Mouse (Mus musculus): Measurements from ENCODE around the gene Omg. TPM values are rescaled to one million over a fixed set of nuclear protein-coding genes. Genes with fewer than 3 reads are reported as not detected.

Gene Omg
- polyA plus RNA-seq, 1 experiment from 2014 or later: 0.24 TPM

DNA sequence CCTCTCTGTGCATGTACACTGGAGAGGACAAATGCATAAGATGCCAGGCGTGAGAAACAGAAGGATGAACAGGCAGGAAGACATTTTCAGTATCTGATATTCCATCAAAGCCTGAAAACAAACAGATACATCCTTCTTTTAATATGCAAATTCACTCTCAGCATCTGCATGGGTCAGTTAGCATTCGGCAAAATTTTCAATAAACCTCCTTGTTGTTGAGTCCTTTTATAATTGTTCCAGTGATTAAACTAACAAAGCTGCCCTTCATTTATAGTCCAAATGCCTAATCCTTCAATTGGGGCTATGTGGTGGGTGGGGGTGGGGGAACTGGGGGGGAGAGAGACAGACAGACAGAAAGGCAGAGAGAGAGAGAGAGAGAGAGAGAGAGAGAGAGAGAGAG is 967 bp downstream of the Omg start:
- no peak for DNase-seq (ENCODE audit: extremely low spot score, low spot score)
- Histone ChIP-seq H3K27me3 (ENCODE audit: poor library complexity, severe bottlenecking) (no peaks in the 10 kb centered on the region), H3K36me3 (replicated peaks) (no peaks in the 10 kb centered on the region), H3K9me3 (no peaks in the 10 kb centered on the region), H3K4me3 (no peak overlapping the region), H3K27ac (no peak overlapping the region), H3K4me1 (peaks cover 15% of the 10 kb centered on the region)
- 50% methylated on average over 2 of the region's 2 CpGs for WGBS

DNA sequence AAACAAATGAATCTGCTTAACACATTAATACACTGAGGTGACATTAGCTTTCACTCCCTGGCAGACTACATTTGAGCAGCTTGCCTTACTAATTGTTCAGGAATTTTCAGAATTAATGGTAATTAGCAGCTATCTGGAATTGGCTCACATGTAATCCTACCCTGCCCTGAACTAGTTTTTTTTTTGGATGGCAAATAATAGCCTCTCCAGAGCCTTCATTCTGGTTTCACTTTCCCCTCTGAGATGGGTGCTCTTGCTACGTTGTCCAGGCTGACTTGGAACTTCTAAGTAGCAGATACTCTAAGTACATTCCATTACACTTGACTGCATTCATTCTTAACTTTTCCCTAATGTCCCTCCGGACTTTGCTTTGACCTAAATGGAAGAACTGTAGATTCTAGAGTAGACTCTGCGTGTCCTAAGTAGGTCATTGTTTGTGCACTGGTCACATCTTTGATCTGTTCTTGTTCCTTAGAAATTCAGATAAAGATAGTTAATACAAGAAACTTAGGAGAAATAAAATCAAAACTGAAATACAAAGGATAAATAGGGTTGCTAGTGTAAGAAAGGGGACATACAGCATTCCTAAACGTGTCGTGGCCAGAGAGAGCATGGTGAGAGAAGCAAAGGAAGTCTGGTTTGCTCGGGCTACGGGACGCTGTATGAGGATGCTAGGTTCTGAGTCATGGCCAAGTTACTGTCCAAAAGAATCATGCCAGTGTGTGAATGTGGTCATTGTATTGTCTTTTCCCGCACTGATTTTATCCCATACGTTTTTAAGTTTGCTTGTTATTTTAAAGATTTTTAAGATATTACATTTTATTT is 8.7 kb downstream of the Omg start:
- H3K4me3 ChIP-seq: no peak overlapping the region
- no peaks in the 10 kb centered on the region for H3K9me3 ChIP-seq
- 66% methylated on average over 10 of the region's 10 CpGs for WGBS
- H3K27me3 ChIP-seq (ENCODE audit: poor library complexity, severe bottlenecking): no peaks in the 10 kb centered on the region
- no peak overlapping the region for H3K27ac ChIP-seq
- peaks cover 26% of the 10 kb centered on the region for H3K36me3 ChIP-seq (replicated peaks)
- peaks cover 14% of the 10 kb centered on the region for H3K4me1 ChIP-seq
- no peak for DNase-seq (ENCODE audit: extremely low spot score, low spot score)

DNA sequence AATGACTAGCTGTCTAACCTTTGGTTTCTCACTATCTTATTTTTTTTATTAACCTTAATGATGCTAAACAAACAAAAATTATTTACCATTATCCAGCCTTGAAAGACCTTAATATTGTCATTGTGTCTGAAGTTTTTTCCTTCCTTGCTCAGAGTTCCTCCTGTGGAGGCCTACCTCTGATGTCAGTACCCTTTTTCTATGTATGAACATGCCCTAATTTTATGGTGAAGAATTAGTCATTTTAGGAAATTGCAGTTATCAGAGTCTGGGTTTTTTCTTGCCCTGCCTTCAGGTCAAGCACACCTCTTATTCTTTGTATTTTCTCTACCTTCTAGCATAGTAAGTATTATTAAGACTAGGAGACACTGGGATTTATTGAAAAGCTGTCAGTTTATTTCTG is 19.2 kb downstream of the Omg start:
- H3K9me3 ChIP-seq: no peaks in the 10 kb centered on the region
- no peak overlapping the region for H3K4me3 ChIP-seq
- no peaks in the 10 kb centered on the region for H3K4me1 ChIP-seq
- no peak for DNase-seq (ENCODE audit: extremely low spot score, low spot score)
- no peak overlapping the region for H3K27ac ChIP-seq
- H3K36me3 ChIP-seq (replicated peaks): peaks cover 60% of the 10 kb centered on the region
- H3K27me3 ChIP-seq (ENCODE audit: poor library complexity, severe bottlenecking): no peaks in the 10 kb centered on the region

DNA sequence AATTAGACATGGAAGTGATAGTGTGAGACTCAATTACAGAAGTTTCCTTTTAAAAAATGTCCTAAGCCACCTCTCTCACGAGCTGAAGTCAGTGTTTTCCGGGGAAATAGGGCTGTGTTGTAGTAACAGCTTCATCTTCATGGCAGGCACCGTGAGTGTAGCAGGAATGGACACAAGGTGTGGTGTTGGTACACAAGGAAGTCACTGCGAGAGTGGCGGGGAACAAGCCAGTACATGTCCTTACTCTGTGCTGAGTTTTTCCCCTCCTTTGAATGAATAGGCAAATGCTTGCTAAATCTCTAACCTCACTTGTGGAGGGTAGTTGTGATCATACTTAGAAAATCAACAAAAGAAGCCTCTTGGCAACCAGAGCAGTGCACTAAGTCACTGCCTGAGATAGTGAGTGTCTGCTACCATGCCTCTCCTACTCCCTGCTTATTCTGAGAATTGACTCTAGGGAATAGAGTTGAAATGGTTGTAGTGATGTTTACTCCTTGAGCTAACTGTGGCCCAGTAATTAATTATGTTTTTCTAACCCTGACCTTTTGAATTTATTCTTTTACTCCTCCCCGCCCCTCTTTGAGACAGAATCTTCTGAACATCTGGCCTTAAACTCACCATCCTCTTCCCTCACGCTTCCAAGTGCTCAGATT is 19.9 kb downstream of the Omg start:
- H3K4me3 ChIP-seq: no peak overlapping the region
- no peak overlapping the region for H3K27ac ChIP-seq
- 85% methylated on average over 7 of the region's 7 CpGs for WGBS
- DNase-seq (ENCODE audit: extremely low spot score, low spot score): no peak
- no peaks in the 10 kb centered on the region for H3K4me1 ChIP-seq
- peaks cover 57% of the 10 kb centered on the region for H3K36me3 ChIP-seq (replicated peaks)
- no peaks in the 10 kb centered on the region for H3K27me3 ChIP-seq (ENCODE audit: poor library complexity, severe bottlenecking)
- no peaks in the 10 kb centered on the region for H3K9me3 ChIP-seq

DNA sequence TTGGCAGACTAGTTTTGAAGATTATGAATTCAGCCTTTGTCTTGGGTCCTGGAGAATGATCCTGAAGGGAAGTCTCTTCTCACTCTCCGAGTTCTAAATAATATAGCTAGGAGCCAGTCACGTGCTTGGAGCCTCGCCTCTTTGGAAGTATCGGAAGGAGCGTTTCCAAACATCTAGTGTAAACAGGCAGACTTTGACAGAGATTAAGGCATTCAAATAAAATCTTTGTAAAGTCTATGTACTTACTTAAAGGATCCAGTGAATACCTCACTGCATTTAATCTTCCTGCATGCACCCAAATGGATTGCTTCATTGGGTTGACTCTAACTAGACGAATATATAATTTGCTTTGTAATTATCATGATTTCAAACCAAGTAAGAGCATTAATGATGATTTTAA is 20.5 kb downstream of the Omg start:
- Histone ChIP-seq H3K27ac (no peak overlapping the region), H3K36me3 (replicated peaks) (peaks cover 61% of the 10 kb centered on the region), H3K4me1 (no peaks in the 10 kb centered on the region), H3K27me3 (ENCODE audit: poor library complexity, severe bottlenecking) (no peaks in the 10 kb centered on the region), H3K4me3 (no peak overlapping the region), H3K9me3 (no peaks in the 10 kb centered on the region)
- 94% methylated on average over 6 of the region's 6 CpGs for WGBS
- no peak for DNase-seq (ENCODE audit: extremely low spot score, low spot score)

DNA sequence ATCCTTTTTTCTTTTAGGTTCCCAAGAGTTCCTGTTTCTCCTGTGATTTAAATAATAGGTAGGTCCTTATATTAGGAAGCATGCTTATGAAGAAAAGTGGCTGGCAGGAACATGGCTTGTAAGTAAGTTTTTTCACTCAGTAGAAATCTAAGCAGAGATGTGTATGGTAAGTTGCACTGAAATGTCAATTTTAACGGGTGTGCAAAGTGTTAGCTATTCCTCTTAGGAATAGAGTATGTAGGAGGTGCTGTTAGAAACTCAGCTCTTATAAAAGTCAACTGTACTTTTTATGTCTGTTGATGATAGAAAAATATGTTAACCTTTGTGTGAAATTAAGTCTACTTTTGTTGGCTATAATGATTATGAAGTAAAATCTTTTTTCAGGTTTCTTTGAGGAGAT is 35.8 kb downstream of the Omg start:
- no peak for DNase-seq (ENCODE audit: extremely low spot score, low spot score)
- Histone ChIP-seq H3K36me3 (replicated peaks) (peaks cover 75% of the 10 kb centered on the region), H3K27me3 (ENCODE audit: poor library complexity, severe bottlenecking) (no peaks in the 10 kb centered on the region), H3K4me3 (no peak overlapping the region), H3K9me3 (no peaks in the 10 kb centered on the region), H3K4me1 (no peaks in the 10 kb centered on the region), H3K27ac (no peak overlapping the region)
- WGBS: 85% methylated on average over 1 of the region's 1 CpGs

DNA sequence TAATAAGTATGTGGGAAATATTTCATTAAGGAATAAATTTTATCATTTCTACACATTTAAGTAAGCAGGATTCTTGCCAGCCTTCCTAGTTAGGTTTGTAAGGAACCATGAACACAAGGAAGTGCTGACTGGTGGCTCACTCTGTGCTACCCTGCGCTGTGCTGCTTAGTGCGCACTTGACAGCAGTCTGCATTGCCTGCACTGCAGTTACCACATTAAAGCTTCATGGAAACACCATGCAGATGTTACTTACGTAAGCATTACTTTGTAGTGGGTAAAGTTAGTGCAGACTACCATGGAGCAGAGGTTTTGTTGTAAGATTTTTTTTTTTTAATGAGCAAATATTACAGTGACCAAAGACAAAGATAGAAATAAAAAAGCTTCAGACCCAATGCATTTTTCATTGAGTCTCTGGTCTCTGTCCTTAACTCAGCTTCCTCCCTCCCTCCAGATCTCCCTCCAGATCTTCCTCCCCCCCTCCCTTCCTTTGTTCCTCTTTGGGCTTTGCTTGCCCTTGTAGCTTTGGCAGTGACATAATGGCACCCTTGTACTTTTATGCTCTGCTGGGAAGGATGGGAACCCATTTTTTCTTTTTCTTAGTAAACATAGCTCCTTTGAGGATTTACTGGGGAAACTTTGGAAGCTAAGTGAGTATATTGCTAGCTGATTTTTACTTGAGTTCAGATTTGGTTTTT is 43.0 kb downstream of the Omg start:
- no peak for DNase-seq (ENCODE audit: extremely low spot score, low spot score)
- WGBS: 97% methylated on average over 3 of the region's 3 CpGs
- Histone ChIP-seq H3K36me3 (replicated peaks) (peaks cover 89% of the 10 kb centered on the region), H3K4me1 (no peaks in the 10 kb centered on the region), H3K27ac (no peak overlapping the region), H3K9me3 (no peaks in the 10 kb centered on the region), H3K4me3 (no peak overlapping the region), H3K27me3 (ENCODE audit: poor library complexity, severe bottlenecking) (no peaks in the 10 kb centered on the region)

DNA sequence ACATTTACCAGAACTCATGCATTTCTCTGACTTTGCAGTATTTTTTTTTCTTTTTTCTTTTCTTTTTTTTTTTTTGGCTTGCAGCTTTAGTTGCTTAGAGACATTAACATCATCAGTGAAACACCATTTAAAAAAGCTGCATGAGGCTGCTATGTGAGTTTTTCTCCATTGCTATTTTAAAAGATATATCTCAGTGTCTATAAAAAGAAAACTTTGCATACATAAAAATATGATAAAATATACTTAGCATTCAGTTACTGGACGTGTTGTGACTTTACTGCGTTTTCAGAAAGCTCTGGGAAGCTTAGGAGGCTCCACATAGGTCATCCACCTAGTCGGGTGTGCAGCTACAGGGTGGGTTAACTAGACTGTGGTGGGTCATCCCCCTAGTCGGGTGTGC is 44.0 kb downstream of the Omg start:
- H3K27ac ChIP-seq: no peak overlapping the region
- DNase-seq (ENCODE audit: extremely low spot score, low spot score): no peak
- peaks cover 93% of the 10 kb centered on the region for H3K36me3 ChIP-seq (replicated peaks)
- no peaks in the 10 kb centered on the region for H3K9me3 ChIP-seq
- H3K4me3 ChIP-seq: no peak overlapping the region
- WGBS: 91% methylated on average over 4 of the region's 4 CpGs
- no peaks in the 10 kb centered on the region for H3K4me1 ChIP-seq
- no peaks in the 10 kb centered on the region for H3K27me3 ChIP-seq (ENCODE audit: poor library complexity, severe bottlenecking)

DNA sequence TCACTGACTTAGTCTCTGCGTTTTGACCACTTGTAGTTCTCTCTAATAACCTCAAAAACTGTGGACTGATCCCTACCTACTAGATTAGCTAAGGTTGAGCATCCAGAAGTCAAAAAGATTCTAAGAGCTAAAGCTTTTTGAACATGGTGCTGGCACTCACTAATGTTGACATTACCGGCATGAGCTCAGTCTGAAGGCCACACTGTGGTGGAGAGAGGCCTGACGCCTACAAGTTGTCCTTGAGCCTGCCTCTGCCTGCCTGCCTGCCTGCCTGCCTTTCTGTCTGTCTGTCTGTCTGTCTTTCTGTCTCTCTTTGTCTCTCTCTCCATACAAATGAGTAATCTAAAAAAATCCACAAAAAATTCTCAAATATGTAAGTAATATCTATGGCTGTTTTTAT is 46.0 kb downstream of the Omg start:
- no peaks in the 10 kb centered on the region for H3K4me1 ChIP-seq
- no peaks in the 10 kb centered on the region for H3K27me3 ChIP-seq (ENCODE audit: poor library complexity, severe bottlenecking)
- no peak for DNase-seq (ENCODE audit: extremely low spot score, low spot score)
- 91% methylated on average over 3 of the region's 3 CpGs for WGBS
- H3K4me3 ChIP-seq: no peak overlapping the region
- no peak overlapping the region for H3K27ac ChIP-seq
- peaks cover 92% of the 10 kb centered on the region for H3K36me3 ChIP-seq (replicated peaks)
- H3K9me3 ChIP-seq: no peaks in the 10 kb centered on the region

DNA sequence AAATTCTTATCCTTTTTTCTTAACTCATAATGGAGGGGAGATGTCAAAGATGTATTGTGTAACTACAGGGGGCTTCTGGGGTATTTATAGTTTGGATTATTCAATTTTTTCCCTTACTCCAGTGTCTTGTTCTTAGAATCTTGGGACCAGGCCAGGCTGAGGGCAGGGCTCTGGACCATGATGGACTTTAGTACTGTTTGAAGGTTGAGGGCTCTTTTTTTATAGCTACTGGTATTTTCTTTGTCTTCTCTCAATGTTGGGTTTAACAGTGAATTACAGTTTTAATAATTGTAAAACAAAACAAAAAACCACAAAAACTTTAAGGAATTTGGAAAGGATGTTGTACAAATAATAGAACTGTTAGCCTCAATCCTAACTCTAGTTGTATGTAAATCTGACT is 50.9 kb downstream of the Omg start:
- no peaks in the 10 kb centered on the region for H3K27me3 ChIP-seq (ENCODE audit: poor library complexity, severe bottlenecking)
- H3K4me1 ChIP-seq: no peaks in the 10 kb centered on the region
- H3K9me3 ChIP-seq: no peaks in the 10 kb centered on the region
- DNase-seq (ENCODE audit: extremely low spot score, low spot score): no peak
- no peak overlapping the region for H3K27ac ChIP-seq
- H3K4me3 ChIP-seq: no peak overlapping the region
- peaks cover 87% of the 10 kb centered on the region for H3K36me3 ChIP-seq (replicated peaks)

Other genes with a start within 250 kb of the Omg start
- gene Wsb1, start 249.4 kb downstream of the Omg start, polyA plus RNA-seq (2016; fragmentation: Nextera tagmentation; extraction: Ambion mirVana): 256 and 266 TPM in 2 replicates
- 0.22 TPM in 1 of 2 replicates, not detected in the other for gene Gm9964, start 207.2 kb downstream of the Omg start, polyA plus RNA-seq (2016; fragmentation: Nextera tagmentation; extraction: Ambion mirVana)
- 6.0 and 7.4 TPM in 2 replicates for gene Nf1, start 164.4 kb downstream of the Omg start, polyA plus RNA-seq (2016; fragmentation: Nextera tagmentation; extraction: Ambion mirVana)
- 0.36 and 0.64 TPM in 2 replicates for gene Evi2b, start 19.7 kb upstream of the Omg start, polyA plus RNA-seq (2016; fragmentation: Nextera tagmentation; extraction: Ambion mirVana)
- 0.79 and 0.86 TPM in 2 replicates for gene Evi2, start 26.5 kb upstream of the Omg start, polyA plus RNA-seq (2016; fragmentation: Nextera tagmentation; extraction: Ambion mirVana)
- 2.1 and 2.6 TPM in 2 replicates for gene Evi2a, start 26.5 kb upstream of the Omg start, polyA plus RNA-seq (2016; fragmentation: Nextera tagmentation; extraction: Ambion mirVana)
- 20.1 and 23.3 TPM in 2 replicates for gene Rab11fip4, start 87.1 kb upstream of the Omg start, polyA plus RNA-seq (2016; fragmentation: Nextera tagmentation; extraction: Ambion mirVana)